Mouse (Mus musculus): Measurements from ENCODE around the gene Plekhm1.
"Not testable (repeated sequence)": the region's sequence is repeated elsewhere in the genome, so short reads cannot be mapped to it uniquely, and the experiment has no call there.

Gene Plekhm1

DNA sequence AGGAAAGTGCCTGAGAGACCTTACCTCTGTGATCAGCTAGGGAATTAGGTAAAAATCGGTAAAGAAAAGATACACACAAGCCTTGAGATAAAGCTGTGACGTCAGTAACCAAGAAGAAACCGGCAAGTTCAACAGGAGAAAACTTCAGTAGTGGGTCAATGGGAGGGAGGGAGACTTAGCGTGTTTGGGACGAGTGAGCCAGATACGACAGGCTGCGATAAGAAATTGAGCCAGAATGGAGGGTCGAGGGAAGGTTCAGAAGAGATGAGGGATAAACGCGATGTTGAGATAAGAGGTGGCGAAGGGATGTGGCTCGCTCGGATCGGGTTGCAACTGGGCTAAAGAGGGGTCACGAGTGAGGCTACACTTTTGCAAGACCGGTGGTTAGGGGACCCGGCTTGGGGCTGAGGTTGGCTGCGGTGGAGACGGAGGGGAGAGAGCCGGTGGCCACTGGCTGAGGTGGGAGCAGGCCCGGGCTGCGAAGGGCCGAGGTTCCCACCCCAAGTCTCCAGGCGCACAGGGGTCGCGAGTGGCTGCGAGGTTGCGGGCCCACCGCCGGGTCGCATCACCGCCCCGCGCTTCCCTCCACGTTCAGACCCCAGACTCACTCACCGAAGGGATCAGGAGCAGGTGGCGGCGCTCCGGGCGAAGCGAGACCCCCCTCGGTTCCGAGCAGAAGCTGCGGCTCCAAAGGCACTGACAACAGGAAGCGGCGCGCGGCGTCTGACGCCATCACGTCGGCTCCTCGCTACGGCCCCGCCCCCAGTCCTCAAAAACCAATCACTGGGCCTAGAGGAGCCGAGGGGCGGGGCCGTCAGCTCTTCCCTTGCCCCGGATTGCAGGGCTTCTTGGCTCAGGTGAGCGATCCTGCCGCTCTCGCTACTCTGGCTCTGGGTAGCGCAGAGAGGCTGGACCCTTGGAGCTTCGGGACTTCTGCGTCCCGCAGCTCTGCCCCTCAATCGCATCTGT lies at the start of gene Plekhm1:
Gene Plekhm1 (minus strand): TSS at position 707 of the 969 bp plus-strand sequence.
- peak; percentile 96 to 97 for DNase-seq

DNA sequence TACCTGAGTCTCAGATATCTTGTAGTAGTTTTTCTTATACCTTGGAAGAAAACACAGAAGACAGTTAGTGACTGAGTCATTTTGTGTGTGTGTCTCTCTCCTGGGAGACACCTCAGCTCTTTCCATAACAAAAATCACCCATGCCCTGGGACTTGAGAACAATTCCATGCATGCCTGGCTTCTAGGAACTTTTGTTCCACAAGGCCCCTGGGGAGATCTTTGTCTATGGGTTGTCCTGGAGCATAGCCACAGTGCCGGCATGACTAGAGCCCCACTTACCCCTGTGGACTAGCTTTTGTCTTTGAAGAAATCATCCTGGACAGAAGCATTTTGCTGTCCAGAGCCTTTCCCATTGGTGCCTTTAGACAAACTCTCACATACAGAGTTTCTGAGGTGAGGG lies 38.6 kb upstream of the Plekhm1 start:
- not testable (repeated sequence) for DNase-seq

DNA sequence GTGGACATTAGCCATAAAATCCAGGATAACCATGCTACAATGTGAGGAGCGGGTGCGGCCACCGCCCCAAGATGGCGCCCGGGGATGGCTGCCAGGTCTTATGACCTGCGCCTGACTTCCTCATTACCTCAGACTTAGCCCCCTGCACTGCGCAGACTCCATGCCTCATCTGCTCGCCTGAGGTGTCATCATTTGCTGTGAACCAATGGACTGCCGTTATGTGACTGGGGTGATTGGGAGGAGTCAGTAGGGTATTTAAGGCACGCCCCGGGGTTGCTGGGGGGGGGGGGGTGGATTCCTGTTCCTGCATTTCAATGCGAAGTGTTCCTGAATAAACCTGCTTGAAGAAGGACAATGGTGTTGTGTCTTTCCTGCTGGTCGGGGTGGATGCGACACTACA lies 37.2 kb upstream of the Plekhm1 start:
- not testable (repeated sequence) for DNase-seq

- no peak for DNase-seq
These were observed 31.2 kb upstream of the Plekhm1 start for GRCm38 (mm10) chr11:103443678-103444077.

GRCm38 (mm10) chr11:103436282-103436681 lies 23.8 kb upstream of the Plekhm1 start:
- no peak for DNase-seq

DNA sequence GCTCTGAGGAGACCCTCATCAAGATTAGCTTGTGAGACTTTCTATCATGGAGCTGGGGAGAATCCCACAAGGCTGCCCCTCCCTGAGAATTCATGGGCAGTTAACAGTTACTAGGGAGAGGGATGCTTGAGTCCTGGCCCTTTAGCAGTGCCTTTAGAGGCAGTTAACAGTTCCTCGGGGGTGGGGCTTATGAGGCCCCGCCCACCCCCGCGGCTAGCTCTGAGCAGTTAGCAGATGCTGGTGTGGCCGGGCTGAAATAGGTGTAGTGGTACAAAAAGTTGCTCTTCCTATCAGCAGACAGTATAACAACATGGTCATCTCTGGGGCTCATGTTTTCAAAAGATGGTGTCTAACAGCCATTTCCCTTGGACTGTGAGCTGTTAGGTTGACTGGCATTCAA lies 12.5 kb upstream of the Plekhm1 start:
- peak in 1 of 2 experiments; percentile 22 for DNase-seq

DNA sequence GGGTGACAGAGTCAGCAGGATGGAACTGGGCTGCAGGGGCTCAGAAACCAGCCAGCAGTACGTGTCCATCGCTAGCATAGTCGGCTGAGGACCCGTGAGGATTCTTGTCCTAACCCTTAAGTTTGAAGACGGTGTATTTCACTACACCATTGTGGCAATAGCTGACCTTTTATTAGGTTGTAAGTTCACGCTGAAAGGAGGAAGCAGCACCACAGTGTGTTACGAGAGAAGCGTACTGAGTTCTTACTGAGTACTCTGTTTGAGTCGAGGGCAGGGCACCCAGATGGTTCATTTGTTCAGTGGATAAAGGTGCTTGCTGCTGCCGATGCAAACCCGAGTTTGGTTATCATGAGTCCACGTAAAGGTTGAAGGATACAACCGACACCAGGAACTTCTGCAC lies 7.2 kb upstream of the Plekhm1 start:
- no peak for DNase-seq

DNA sequence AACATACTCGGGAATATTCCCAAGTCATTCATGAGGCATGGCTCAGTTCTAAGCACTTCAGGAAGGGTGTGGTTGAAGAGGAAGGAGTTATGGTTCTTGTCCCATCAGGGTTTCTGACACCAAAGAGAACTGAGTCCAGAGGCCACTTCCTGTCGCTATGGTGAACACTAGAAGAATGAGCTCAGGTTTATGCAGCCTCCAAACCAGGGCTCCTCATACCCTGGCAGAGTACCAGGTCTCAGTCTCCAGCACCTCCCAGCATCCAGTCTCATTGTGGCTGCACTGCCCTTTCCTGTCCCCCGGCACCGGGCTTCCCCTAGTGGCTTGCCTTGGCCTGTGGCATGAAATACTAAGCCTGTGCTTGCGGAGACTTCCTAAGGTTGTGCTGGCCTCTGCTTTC lies 6.7 kb upstream of the Plekhm1 start:
- no peak for DNase-seq

DNA sequence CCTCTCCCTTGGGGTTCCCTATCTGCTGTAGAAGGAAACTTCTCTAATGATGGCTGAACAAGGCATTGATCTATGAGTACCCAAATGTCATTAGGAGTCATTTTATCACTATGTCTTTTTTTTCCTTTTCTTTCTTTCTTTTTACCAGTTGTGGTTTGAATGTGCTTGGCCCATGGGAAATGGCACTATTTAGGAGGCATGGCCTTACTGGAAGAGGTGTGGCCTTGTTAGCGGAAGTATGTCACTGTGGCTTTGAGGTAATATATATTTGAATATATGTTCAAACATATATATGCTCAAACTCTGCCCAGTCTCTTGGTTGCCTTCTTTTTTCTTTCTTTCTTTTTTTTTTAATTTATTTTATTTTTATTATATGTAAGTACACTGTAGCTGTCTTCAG lies 1.0 kb upstream of the Plekhm1 start:
- DNase-seq, result no peak

DNA sequence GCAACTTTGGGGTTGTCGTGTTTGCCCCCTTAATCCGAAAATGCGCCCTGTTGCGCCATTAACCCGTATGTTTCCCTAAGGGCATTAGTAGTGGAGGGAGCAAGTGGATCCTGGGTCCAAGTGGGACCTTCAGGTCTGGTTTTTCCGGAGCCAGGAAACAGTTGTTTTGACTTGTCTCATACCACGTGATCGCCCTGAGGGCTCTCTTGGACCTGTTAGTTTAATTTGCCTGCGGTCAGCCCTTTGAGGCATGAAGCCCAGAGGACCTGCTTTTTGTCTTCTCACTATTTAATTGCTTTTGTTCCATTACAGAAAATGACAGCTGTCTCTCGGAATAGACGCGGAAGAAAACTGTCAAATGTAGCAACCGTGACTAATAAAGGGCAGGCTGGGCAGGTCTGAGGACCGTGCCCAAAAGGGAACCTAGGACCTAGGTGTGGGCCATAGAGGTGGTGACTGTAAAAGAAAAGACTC lies 500 bp upstream of the Plekhm1 start:
- no peak for DNase-seq

DNA sequence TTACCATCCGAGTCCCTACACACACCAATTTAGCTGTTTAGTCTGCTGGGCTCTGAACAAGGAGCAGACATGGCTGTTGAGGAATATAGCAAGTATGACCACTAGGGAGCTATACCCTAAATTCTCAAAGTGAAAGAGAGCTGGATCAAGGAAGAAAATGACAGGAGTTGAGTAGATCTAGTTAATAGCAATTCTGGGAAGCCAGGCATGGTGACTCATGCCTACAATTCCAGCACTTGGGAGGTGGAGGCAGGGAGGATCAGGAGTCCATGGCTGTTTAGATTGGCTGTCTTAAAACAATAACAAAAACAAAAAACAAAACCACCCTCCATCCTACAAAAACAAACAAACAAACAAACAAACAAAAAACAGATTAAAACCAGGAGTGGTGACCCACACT lies 1.2 kb downstream of the Plekhm1 start:
- no peak for DNase-seq

DNA sequence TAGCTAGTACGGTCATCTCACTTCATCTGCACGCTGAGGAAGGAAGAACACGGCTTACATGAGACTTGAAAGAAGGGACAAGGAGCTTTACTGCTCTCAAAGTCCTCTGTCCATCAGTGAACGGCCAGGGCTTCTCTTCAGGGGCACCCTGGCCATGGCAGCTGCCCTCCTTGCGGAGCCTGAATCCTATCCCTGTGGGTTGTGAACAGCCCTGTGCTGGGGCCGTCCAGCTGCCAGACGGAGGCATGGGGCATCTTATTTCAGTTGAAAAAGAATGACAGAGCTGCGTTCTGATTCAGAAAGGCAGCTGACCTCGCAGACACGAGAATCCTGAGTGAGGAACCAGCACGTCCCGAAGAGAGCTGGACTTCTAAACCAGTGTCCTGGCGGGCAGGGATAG lies 3.6 kb downstream of the Plekhm1 start:
- DNase-seq, result no peak

- not testable (repeated sequence) for DNase-seq
These were observed 5.4 kb downstream of the Plekhm1 start for GRCm38 (mm10) chr11:103407136-103407535.

- no peak for DNase-seq
These were observed 5.9 kb downstream of the Plekhm1 start for GRCm38 (mm10) chr11:103406551-103406950.

DNA sequence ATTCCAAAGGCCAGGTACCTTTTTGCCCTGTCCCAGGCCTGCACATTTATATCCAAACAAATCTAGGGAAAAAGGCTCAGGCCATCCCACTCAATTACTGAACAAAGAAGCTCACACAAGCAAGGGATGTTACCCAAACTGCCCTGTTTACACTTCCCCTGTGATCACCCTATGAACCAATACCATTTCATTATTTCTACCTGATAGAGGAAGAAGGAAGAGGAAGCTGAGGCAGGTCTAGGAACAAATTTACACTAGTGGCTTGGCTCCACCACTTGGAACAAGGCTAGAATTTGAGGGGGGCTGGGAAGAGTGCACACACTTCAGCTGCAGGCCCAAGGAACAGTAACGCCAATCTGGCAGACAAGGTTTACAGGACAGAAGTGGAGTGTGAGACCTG lies 6.7 kb downstream of the Plekhm1 start:
- no peak for DNase-seq

- DNase-seq, result no peak
These were observed 7.9 kb downstream of the Plekhm1 start for GRCm38 (mm10) chr11:103404618-103405017.

- DNase-seq, result peak; percentile 11 to 21
These were observed 8.7 kb downstream of the Plekhm1 start for GRCm38 (mm10) chr11:103403776-103404175.

- DNase-seq, result no peak
These were observed 9.7 kb downstream of the Plekhm1 start for GRCm38 (mm10) chr11:103402738-103403137.

DNA sequence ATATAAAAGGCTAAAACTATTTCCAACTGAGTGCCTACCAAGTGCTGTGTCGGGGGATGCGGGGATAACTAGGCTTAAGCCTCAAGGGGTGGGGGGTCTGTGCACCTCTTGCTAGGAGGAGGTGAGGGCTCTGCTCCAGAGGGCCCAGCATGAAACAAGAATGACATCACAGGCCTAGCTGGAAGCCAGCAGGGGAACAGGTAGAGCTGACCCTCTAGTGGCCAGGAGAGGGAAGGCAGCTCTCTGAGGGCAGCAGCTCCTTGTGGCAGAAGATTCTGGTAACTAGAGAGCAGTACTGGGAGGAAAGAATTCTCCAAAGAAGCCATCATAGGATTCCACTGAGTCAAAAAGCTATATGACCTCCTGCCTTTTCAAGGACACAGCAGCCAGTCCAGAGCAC lies 10.3 kb downstream of the Plekhm1 start:
- DNase-seq, result peak; percentile 64 to 72

- no peak for DNase-seq
These were observed 12.5 kb downstream of the Plekhm1 start for GRCm38 (mm10) chr11:103399986-103400385.

DNA sequence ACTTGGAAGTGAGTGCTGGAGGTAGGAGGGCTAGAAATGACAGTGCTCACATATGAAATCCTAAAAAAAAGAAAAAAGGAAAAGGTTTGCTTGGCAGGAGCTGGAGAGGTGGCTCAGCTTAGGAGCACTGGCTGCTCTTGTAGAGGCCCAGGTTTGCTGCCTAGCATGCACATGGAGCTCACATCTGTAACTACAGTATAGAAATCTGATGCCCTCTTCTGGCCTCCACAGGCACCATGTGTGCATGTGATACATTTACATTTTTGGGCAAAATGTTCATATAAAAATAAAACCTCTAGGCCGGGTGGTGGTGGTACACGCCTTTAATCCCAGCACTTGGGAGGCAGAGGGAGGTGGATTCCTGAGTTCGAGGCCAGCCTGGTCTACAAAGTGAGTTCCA lies 13.4 kb downstream of the Plekhm1 start:
- peak; percentile 40 for DNase-seq

GRCm38 (mm10) chr11:103396682-103397081 lies 15.8 kb downstream of the Plekhm1 start:
- DNase-seq, result no peak

DNA sequence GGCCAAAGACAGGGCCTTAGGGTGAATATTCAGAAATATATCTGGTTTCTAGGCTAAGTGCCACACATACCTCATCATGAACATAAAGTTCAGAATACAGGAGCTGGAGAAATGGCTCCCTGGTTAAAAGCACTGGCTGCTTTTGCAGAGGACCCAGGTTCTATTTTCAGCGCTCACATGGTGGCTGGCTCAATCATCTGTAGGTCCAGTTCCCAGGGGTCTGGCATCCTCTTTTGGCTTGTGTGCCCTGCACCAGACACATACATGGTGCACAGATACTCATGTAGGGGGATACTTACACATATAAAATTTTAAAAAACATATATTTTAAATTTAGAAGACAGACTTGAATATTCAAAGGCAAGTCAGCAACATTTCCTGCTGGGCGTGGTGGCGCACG lies 16.3 kb downstream of the Plekhm1 start:
- no peak for DNase-seq

GRCm38 (mm10) chr11:103394604-103395003 lies 17.9 kb downstream of the Plekhm1 start:
- no peak for DNase-seq
